Mouse (Mus musculus) MEL (cell line): ENCODE data around the gene Creb3l1.

Experiments used
- CTCF ChIP-seq, 3 experiments: IDR thresholded peaks in 2 of 3; conservative IDR thresholded peaks in 1 of 3; 2 replicates each; pipeline ENCODE4 v1.5.1; 2011 to 2012; ENCODE audit warnings: low read length in 3 of 3, low read depth in 2 of 3, mild to moderate bottlenecking in 2 of 3, improper control_type of control experiment in 1 of 3, inconsistent platforms in 1 of 3, mixed read lengths in 1 of 3, moderate library complexity in 1 of 3; ENCODE audit not compliant: control insufficient read depth in 1 of 3, insufficient read depth in 1 of 3, poor library complexity in 1 of 3, severe bottlenecking in 1 of 3
- GATA1 ChIP-seq: IDR thresholded peaks from 2 replicates; pipeline ENCODE4 v1.6.1; 2011; ENCODE audit warnings: low read depth, low read length, improper control_type of control experiment
- POLR2A ChIP-seq, 2 experiments: IDR thresholded peaks; 2 replicates each; pipeline ENCODE4 v1.6.1; 2011 to 2012; ENCODE audit warnings: low read length in 2 of 2, mild to moderate bottlenecking in 2 of 2, control low read depth in 1 of 2, improper control_type of control experiment in 1 of 2, low read depth in 1 of 2, moderate library complexity in 1 of 2; ENCODE audit not compliant: control insufficient read depth in 1 of 2, insufficient read depth in 1 of 2, poor library complexity in 1 of 2
- RCOR1 ChIP-seq: IDR thresholded peaks from 2 replicates; pipeline ENCODE4 v1.6.1; 2012; ENCODE audit warnings: low read depth, mild to moderate bottlenecking, inconsistent platforms, low read length, improper control_type of control experiment
- TAL1 ChIP-seq: IDR thresholded peaks from 2 replicates; pipeline ENCODE4 v1.6.1; 2012; ENCODE audit warnings: mild to moderate bottlenecking, inconsistent platforms, low read length, moderate library complexity, mixed read lengths

DNA sequence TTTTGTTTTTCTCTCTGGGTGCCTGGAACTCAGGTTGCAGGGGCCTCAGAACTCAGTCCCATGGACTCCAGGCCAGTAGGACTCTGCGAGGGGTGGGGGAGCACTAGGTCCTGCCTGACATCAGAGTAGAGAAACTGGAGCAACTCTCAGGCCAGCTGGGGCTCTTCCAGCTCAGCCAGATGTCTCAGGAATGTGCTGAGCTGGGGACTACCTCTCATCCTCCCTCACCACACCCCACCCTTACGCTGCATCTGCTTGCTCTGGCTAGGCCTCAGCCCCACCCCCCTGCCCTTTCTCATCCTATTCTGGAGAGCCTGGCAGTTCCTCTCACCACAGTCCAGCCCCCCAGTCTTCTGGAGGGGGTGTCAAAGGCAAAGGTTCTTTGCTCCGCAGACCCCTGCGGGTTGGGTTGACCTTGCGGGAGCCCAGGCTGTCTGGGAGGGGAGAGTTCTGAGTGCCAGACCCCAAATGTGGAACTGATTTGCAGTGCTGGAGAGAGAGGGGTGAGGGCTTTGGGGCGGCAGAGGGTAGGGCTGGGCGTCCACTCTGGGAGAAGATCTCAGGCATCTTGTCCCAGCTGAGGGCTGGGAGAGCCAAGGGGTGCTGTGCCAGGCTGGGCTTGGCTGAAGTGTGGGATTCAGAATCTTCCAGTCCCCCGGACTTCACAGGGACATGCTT is 11.4 kb downstream of the Creb3l1 start:
- TF ChIP-seq POLR2A (IDR thresholded peaks at IDR 0.05; ENCODE audit: control insufficient read depth in 1 of 2, insufficient read depth in 1 of 2, low read depth in 1 of 2, low read length in 2 of 2, poor library complexity in 1 of 2) (no peak), CTCF (IDR thresholded peaks at IDR 0.05 in 2 of 3, conservative IDR thresholded peaks at IDR 0.05 in 1 of 3; ENCODE audit: control insufficient read depth in 1 of 3, insufficient read depth in 1 of 3, low read depth in 2 of 3, low read length in 3 of 3, poor library complexity in 1 of 3, severe bottlenecking in 1 of 3) (no peak), TAL1 (no peak), RCOR1 (no peak), GATA1 (no peak)
